Mouse (Mus musculus) embryo, embryonic 9.5 days (tissue): ENCODE results near the gene Tmcc3.
"Not testable (repeated sequence)": the region's sequence is repeated elsewhere in the genome, so short reads cannot be mapped to it uniquely, and the experiment has no call there.

ENCODE experiments used
- DNase-seq: peaks from one replicate; pipeline ENCODE4 v3.0.0-alpha.2; 2017; ENCODE audit errors: extremely low spot score

The Tmcc3 gene

DNA sequence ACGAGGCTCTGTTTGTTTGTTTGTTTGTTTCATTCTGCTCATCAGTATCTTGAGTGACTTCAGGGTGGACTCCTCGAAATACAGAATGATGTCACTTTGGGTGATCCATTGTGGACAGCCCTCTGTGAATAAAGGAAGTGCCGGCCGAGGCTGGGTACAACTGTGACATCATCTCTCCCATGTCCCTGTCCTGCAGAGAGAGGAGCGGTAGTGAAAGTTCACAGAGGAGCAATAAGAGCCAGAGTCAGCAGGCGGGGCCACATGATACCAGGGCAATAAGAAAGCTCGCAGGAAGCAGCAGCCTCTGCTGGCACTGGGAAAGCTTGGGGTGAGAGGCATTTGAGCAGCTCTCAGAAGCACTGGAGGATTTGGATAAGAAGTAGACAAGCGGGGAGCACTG is 264.2 kb downstream of the Tmcc3 start:
- DNase-seq: no peak

DNA sequence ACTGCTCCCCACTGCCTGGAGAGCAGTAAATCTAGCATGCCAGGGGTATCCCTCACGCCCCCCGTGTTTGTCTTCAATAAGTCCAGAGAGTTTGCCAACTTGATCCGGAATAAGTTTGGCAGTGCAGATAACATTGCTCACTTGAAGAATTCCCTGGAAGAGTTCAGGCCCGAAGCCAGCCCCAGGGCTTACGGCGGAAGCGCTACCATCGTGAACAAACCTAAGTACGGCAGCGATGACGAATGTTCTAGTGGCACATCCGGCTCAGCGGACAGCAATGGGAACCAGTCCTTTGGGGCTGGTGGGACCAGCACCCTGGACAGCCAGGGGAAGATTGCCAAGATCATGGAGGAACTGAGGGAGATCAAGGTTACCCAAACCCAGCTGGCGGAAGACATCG is 267.1 kb downstream of the Tmcc3 start:
- DNase-seq: no peak

DNA sequence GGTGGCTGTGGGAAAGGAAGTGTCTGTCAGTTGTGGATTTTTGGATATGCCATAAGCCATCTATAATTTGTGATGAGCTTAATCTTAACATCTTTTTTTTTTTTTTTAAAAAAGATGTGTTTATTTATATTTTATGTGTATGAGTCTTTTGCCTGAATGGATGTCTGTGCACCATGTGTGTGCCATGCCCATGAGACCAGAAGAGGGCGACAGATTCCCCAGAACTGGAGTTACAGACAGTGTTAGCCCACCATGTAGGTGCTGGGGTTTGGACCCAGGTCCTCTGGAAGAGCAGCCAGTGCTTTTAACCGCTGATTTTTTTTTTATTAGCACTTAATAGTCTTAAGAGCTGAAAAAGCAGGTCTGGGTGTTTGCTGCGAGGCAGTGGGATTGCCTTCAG is 269.6 kb downstream of the Tmcc3 start:
- DNase-seq: no peak

DNA sequence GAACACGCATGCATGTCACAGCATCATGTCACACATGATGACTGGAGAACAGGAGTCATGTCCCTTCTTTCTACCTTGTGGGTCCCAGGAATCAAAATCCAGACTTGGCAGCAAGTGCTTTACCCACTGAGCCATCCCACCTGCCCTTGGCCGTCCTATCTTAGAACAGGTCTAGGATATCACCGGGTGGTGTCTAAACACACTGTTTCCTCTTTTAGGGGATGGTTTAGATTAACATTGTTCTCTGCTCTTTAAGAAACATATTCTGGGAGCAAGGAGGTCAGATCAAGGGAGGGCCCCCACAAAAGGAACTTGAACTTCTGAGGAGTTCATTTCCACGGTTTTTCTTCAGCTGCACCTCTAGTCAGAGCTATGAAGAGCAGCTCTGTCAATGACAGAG is 272.0 kb downstream of the Tmcc3 start:
- no peak for DNase-seq

DNA sequence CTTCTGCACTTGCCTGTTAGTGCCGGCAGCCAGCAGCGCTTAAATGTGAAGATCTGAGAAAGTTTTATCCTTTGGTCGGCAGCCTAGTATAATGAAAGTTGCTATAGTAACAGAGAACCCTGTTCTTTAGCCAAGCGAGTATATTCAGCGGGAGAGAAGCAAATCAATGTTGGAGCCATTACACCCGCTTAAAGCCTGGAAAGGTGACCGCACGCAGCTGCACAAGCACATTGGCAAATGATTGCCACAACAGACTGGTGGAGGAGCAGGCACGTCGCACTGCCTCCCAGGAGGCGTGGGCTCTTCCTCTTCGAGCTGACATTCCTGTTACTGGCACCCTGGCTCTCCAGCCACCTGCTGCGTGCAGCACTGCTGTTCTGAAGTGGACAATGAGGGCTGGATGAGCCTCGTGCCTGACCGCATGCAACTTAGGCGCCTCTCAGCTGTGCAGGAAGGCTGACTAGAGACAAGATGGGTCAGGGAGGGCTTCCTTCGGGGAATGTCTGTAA is 273.2 kb downstream of the Tmcc3 start:
- no peak for DNase-seq

DNA sequence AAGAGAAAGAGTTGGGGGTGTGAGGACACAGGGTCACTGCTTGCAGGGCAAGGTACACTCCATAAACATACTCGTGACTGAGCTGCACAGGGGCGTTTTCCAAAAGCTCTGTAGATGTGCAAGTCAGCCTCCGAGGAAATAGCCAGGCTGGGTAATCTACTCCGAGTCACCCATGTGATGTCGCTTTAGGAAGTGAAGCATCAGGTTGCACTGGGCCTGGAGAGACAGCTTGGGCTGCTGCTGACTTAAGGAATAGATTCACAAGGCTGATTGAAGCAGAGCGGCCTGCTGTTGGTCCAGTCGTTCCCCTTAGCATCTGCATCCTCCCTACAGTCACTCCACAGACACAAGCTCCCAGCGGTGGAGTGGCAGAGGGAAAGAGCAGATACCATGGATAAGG is 274.1 kb downstream of the Tmcc3 start:
- DNase-seq: no peak

DNA sequence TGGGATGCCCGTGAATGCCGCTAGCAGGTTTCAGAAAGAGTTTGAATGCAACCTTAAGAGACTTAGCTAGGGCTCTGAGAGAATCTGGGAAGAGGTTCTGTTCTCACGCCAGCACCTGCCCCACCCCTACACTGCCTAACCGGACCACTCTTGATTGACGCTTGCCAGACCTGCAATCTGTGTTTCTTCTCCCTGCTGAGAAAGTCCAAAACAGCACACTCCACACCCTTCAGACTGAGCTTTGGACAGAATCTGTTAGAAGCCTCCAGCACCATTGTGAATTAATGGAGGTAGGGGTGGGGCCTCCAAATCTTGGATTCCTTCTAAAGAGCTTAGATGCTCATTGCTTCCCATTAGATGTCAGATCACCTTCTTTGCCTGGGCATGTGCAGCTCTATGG is 277.2 kb downstream of the Tmcc3 start:
- DNase-seq: no peak

DNA sequence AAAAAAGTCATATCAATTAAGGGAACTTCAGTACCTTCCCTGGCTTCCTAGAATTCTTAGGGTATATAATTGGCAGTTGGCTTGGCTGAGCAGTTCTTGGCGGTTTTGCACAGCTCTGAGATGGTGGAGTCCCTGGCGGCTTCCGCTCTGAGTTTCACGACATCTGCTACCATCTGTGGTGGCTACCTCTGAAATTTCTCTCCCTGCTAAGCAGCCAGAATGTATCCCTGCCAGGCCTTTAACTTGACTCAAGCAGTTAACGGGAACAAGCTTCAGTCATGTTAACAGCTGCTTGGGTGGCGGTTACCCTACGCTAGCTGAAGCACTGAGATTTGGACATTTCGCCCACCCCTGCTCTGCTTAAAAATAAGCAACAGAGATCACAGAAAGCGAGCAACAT is 284.0 kb downstream of the Tmcc3 start:
- DNase-seq: no peak

DNA sequence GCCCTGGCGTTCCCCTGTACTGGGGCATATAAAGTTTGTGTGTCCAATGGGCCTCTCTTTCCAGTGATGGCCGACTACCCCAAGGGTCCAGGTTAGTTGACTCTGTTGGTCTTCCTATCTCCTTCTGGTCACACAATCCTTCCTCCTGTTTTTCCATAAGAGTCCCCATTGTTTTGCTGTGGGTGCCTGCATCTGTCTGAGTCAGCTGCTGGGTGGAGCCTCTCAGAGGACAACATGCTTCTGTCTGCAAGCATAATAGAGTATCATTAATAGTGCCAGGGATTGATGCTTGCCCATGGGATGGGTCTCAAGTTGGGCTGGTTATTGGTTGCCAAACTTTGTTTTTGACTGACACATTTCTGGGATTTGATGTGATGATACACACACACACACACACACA is 288.1 kb downstream of the Tmcc3 start:
- not testable (repeated sequence) for DNase-seq

DNA sequence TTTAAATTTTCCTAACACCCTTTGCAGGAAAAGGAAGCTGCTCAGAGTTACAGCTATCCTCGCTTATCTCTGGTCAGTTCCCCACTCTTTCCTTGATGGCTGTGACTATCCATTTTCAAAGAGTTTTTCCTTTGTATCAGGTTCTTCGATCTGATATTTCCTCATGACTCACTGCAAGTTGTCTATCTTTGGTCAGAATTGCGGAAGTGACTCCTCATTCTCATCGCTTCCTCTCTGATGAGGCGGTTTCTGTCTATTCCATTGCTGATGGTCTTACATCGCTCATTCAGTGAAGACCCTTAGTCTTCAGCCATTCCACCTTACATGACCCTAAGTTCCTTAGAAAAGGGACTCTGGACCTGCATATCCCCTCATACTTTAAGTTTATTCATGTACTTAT is 289.3 kb downstream of the Tmcc3 start:
- no peak for DNase-seq

DNA sequence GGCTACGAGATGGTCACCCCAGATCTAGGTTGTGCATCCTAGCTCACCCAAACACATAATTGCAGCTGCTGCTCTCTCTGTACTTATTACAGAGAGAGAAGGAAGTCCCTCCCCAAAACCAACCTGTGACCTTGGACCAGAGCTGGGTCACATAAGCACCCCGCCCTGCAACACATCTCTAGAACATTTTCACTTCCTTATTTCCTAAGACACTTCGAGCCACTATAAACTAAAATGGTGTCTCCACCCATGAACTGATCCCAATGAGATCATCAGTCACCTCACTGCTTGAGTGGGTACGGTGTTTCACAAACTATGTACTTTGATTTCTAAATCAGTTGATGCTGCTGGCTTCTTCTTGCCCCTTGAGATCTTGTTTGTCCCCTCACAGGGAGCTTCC is 293.7 kb downstream of the Tmcc3 start:
- no peak for DNase-seq

DNA sequence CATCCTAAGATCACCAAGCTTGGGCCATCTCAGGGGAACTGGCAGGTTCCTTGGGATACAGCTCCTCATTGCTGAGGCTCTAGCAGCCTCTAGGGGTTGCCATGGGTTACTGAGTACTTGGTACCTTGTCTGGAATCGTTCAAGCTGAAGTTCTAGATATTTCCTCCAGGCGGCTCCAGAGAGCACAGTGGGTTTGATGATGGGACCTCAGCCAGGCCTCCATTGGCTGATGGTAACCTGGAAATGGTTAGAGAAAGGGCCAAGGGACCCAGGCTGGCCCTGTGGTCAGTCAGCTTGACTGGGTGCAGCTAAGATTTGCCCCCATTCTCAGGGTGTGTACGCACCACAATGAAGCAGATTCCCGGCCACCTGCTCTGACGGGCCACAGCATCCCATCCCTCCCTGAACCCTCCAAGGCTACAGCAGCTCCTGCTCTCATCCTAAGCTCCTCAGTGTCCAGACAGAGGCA is 297.6 kb downstream of the Tmcc3 start:
- DNase-seq: peak; percentile 77

DNA sequence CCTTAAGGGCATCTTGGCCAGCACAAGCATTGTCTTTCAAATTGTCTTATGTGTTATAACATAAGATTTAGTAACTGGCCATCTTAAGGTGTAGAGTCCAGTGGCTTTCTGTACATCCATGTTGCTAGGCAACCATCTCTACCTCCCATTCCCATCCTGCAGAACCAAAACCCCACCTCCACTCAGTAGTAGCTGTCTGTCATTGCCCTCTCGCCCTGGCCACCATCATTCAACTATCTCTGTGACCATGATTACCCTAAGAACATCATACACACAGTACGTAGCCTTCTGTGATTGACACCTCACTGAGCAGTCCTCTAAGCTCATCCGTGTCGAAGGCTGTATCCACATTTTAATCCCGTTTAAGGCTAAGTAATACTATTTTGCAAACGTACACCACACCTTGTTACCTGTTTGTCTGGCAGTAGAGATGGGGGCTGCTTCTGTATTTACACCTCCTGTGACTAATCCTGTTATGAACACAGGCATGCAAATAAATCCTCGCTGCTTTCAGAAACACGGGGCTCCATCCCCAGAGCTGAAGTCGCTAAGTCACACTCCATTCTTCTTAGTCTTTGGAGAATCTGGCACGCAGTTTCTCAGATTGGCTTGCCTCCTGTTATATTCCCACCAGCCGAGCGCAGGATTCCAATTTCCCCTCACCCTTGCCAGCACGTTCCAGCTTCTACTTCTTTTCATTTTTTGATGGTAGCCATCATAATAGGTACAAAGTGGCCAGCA is 299.6 kb downstream of the Tmcc3 start:
- no peak for DNase-seq

DNA sequence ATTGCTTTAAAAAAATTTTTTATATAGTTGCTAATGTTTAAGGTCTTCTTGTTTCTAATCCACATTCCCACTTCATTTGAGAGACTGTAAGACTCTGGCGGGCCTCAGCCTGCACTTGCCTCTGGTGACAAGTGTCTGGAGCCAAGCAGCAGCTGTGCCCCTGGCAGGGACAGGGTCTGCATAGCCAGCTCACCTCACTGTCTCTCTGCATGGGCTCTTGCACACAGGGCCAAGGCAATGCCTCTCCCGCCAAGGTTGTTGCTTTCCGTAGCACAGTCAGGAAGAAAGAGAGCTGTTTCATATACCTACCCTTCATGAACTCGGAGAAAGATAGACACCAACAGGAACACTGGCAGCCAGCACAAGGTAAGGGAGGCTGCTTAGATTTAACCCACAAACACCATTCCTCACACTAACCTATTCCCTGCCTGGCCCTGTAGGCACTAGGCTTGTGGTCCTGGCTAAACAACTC is 300.3 kb downstream of the Tmcc3 start:
- no peak for DNase-seq

DNA sequence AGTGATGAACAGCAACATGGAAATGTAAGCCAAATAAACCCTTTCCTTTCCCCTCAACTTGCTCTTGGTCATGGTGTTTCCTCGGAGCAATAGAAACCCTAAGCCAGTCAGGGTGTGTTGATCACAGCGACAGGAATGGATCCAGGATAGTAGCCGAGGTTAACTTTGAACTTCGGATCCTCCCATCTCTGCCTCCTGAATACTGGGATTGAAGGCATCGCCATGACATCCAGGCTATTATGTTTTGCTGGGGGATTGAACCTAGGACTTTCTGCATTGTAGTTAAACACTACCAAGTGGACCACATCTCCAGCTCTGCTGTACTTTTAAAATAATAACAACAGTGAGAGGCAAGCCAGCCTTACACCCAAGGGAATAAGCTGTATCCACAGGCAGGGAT is 307.8 kb downstream of the Tmcc3 start:
- DNase-seq: no peak

DNA sequence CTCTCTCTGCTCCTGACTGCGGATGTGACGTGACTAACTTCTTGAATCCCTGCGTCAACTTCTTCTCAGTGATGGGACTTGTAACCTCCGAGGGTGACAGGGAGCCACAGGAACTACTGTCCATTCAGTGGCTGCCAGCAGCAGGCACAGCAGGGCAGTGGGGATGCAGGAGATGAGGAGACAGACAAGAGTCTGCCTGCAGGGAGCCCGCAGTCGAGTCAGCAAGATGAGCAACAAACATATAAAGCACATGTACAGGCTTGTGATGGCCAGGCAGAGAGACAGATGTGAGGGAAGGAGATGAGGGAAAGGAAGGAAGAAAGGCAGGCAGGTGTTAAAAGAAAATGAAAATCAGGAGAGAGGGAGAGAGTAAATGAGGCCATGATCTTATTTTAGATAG is 308.8 kb downstream of the Tmcc3 start:
- no peak for DNase-seq

DNA sequence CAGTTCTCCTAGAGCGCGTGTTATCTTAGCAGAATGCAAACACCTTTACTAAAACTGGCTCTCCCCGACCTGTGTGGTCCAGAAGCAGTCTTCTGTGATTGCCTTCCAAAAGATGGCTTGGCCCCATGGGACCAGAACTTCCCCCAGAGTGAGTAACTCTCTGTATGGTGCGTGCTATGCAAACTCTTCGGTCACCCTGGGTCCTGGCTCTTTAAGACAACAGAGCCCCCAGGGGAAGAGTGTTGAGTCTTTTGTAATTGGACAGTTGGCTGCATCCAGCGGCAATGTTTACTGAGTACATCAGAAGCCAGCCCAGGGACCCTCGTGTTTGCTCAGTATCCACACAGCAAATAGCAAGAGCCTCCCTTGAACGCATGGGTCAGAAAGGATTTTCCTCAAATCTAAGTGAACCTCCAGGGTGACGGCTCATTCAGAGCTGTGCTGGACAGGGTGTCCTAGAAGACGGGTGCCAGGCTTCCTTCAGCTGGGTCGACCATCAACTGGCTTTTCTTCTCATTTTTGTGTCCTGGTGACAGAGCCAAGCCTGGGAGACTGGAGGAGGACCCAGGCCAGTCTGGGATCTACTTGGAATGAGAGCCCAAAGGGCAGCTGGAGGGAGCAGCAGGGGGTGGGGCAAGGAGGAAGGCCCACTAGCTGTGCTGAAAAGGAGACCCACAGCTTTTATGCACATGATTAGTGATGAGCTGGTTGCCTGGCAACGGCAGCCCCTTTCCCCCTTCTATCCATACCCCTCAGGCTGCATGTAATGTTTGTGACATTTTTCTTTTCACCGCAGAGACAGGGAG is 309.9 kb downstream of the Tmcc3 start:
- DNase-seq: peak; percentile 67

DNA sequence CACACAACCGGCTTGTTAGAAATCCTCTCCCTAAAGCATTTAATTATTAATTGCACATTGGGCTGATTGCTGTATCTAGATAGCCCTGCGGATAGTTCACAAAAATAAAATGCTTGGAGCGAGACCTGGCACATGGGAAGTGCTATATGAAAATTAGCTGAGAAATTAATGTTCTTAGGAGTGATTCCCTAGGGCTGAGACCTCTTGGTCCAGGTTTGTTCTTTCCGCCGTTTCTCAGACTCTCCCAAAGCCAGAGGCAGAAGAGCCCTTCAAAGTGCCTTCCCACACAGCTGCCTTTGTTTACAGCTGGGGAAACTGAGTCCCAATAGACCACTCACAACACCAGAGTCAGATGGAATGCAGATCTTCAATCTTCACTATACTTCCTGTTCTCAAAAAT is 310.5 kb downstream of the Tmcc3 start:
- DNase-seq: no peak

DNA sequence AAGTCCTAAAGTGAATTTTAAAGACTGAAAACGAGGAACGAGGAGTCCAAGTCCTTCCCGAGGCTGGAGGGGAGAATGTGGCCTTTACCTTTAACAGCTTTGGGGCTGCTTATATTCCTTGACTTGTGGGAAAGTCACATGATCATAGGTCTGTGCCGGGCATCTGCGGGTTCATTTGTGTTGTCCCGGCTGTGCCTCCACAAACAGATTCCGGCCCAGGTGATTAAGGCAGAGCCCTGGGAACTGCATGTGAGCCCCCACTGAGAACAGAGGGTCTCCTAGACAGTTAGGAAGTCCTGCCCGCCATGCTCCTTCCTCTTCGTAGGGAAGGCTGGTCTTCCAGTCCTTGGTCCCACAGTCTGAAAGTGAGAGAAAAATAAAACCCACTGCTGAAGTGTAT is 311.1 kb downstream of the Tmcc3 start:
- DNase-seq: peak; percentile 17

DNA sequence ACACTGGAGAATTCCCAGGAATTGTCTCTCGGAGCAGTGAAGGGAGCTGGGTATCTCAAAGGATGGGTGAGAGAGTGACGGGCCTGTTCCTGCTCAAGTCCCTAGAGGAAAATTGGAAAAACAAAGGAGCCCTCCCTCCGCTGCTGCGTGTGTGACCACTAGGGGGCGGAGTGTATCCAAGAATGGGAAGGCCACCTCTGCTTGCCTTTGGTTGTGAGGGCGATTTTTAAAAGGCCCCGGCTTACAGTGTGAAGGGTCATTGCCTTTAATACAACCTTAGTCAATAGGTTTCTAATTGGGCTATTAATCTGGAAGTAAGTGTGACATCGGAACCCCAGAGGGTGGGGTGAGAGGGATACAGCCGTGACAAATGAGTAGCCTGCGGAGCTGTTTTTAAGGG is 311.9 kb downstream of the Tmcc3 start:
- peak; percentile 92 for DNase-seq

DNA sequence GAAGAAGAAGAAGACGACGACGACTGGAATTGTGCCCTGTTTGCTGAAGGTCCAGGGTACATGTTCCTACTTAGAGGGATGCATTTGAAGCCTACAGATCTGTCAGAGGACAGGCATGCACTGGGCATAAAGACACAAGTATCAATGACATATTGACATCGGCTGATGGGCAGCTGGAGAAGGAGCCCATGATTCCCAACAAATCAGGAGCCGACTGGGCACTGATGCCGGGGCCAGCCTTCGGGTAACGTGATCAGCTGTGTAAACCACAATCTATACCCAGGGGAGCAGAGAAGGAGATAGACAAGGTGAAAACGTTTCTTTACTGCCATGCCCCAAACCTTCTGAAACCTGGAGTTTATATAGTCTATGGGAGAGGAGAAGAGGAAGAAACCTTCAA is 313.3 kb downstream of the Tmcc3 start:
- DNase-seq: no peak

DNA sequence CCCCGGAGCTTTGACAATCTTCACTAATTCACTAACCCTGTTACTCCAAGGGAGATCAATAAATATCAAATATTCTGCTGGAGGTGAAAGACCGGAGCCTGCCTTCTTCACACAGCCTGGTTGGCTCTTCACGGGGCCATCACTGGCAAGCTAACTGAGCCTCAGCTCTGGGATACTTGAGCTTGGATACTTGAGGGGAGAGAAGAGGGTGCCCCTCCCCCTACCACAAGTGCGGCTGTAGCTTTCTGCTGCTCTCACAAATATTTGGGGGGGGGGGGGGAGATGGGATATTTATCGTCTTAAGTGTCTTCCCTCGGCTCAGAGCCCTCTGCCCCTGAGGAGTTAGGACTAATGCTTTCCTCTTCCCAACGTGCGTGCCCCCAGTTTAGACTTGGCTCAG is 313.9 kb downstream of the Tmcc3 start:
- DNase-seq: no peak

DNA sequence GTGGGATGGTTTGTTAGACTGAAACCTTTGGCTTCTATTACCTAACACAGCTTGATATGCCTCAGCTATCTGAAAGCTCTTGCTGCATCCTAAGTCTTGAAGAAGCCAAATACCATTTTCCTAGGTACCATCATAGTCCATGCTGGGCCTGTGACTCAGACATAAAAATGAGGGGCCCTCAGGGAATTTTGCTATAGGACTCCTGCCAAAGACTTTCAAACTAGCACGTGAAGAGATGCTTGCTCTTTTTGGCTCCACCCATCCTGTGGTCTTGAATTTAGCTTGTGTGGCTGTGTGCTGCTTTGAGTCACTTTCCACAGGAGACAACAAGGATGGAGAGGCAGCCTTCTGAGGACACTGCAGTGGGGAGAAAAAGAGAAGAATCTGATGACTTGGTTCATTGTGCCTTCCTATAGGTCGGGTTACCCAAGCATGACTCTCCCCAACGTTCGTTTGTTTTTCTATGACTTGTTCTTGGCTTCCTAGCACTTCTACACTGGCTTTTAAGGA is 319.1 kb downstream of the Tmcc3 start:
- DNase-seq: no peak
